Mouse (Mus musculus) brown adipose tissue, adult 24 weeks (tissue): ENCODE data around the gene Slc38a4. TPM values are rescaled to one million over a fixed set of nuclear protein-coding genes. Genes with fewer than 3 reads are reported as not detected.

Source experiments
- H3K27ac ChIP-seq: fragments of 200-500 bp; replicated peaks from 2 replicates; pipeline ENCODE4 v1.5.1; 2012; ENCODE audit warnings: low read depth, mild to moderate bottlenecking, low read length
- H3K4me1 ChIP-seq: fragments of 200-500 bp; 2 replicates; pipeline ENCODE4 v1.6.1; 2012; ENCODE audit warnings: low read length, mixed read lengths; ENCODE audit not compliant: control insufficient read depth, insufficient read depth, insufficient read length
- H3K4me3 ChIP-seq: fragments of 200-500 bp; 2 replicates; pipeline ENCODE4 v1.5.1; 2012; ENCODE audit warnings: low read depth, mild to moderate bottlenecking, low read length, moderate library complexity; ENCODE audit not compliant: insufficient read depth
- polyA plus RNA-seq: library from polyadenylated mRNA; stranded (reverse); fragments of >200 nt; gene quantifications from 2 replicates; pipeline ENCODE4 v1.2.4, GENCODE M21; 2012; ENCODE audit not compliant: missing spikeins, insufficient read depth, insufficient read length

Gene Slc38a4
- 0.75 and 1.4 TPM in 2 replicates for polyA plus RNA-seq

DNA sequence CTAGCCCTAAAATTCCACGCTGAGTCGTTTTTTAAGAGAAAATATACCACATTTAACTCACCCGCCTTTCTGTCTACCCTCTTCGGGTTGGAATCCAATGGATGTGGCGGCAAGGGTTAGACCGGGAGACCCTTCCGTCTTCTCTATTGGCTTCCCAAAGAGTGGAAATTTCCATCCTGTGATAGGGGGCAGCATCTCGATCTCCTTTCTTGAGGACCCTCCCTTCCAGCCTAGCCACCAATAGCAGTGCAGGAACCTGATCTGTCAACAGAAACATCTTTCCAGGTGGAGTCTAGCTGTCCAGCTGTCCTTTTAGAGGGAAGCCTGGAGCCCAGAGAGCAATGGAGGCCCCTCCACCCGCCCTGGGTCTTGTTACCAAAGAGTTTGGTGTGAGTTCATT lies at the start of gene Slc38a4:
Gene Slc38a4, minus strand, starts transcription at position 163 of the 400 bp plus-strand sequence.
- peak within 1 kb of the TSS; percentile 33; the same call in 1 of the 2 replicates for H3K4me3 ChIP-seq
- no peak within 1 kb of the TSS for H3K27ac ChIP-seq
- no peaks in the 10 kb centered on the region for H3K4me1 ChIP-seq

GRCm38 (mm10) chr15:97104889-97105391 lies 49.2 kb upstream of the Slc38a4 start:
- H3K27ac ChIP-seq, result no peak overlapping the region
- 0 out of 2 replicates have a peak, but pooled peaks cover 2% of the 10 kb centered on the region for H3K4me1 ChIP-seq
- no peak overlapping the region for H3K4me3 ChIP-seq

DNA sequence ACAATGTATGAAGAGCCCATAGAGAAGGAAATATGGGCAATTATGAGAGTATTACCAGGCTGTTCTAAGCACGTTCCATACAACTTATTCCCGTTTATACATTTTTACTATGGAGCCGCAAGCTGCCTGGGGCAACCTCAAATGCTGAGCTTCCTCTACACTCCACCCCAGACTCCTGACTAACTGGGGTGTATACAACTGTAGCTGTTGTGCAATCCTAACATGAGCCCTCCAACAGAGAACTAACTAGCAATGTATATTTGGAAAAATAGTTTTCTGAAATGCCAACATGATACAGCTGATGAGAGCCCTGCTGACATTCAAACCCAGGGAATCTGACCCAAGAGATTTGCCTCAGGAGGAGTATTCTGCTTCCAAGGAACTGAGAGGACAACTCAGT lies 48.3 kb upstream of the Slc38a4 start:
- Histone ChIP-seq H3K27ac (no peak overlapping the region), H3K4me1 (0 out of 2 replicates have a peak, but pooled peaks cover 2% of the 10 kb centered on the region), H3K4me3 (no peak overlapping the region)

DNA sequence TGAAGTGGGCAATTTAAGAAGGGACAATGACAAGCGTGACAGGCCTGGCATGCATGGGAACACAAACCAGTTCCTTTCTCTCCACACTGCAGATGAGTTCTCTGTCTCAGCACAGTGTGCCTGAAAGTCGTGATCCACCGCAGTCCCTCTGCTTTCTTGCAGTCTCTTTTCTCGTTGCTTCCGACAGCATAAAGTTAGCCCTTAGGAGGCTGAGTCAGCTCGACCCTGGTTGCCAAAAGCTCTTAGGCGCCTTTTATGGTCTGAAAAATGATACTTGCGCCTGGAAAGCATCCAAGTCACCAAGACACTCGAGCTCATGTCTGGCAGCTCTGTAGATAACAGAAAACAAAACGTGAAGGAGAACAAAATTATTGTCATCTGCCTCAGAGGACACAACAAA lies 47.1 kb upstream of the Slc38a4 start:
- Histone ChIP-seq H3K27ac (no peak overlapping the region), H3K4me1 (0 out of 2 replicates have a peak, but pooled peaks cover 2% of the 10 kb centered on the region), H3K4me3 (no peak overlapping the region)

- Histone ChIP-seq H3K27ac (no peak overlapping the region), H3K4me3 (no peak overlapping the region)
Measured at GRCm38 (mm10) chr15:97102181-97102580, 46.4 kb upstream of the Slc38a4 start.

DNA sequence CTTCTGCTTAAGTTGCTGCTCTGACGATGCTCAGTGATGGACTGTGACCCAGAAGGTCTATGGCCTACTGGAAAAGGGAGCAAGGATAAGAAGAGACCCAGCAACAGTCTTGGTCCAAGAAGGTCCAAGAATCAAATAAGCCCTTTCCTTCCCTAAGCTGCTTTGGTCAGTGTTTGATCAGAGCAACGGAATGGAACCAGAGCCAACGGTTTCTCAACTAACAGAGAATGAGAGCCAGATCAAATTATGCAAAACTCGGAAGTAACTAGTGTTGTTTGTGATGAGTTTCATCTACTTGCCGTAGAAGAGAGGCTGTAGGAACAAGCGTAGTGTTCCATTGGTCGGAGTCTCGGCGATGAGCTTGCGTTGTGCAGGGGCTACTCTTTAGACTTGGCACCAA lies 43.3 kb upstream of the Slc38a4 start:
- Histone ChIP-seq H3K4me1 (0 out of 2 replicates have a peak, but pooled peaks cover 2% of the 10 kb centered on the region), H3K27ac (no peak overlapping the region), H3K4me3 (no peak overlapping the region)

More at GRCm38 (mm10) chr15:97102181-97102580, 46.4 kb upstream of the Slc38a4 start:
- 0 out of 2 replicates have a peak, but pooled peaks cover 2% of the 10 kb centered on the region for H3K4me1 ChIP-seq

DNA sequence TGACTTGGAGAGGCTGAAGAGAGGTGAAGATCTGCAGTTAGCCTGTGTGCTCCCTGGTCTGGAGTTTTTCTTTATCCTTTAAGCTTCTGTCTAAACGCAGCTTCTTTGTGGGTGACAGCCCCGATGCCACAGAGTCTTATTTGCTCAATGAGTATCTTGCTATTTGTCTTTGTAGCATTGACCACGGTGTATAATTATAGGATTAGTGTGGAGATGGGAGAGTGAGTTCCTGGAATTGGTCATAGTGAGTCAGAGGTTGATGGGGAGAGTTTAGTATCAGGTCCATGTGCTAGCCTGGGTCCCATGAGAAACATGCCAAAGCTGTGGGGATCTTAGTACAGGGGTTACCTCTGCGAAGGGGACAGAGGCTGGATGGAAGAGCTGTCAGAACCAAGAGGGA lies 41.8 kb upstream of the Slc38a4 start:
- H3K4me3 ChIP-seq, result no peak overlapping the region

GRCm38 (mm10) chr15:97089526-97089925 lies 33.8 kb upstream of the Slc38a4 start:
- Histone ChIP-seq H3K4me1 (no peaks in the 10 kb centered on the region), H3K27ac (no peak overlapping the region), H3K4me3 (no peak overlapping the region)

More for the DNA sequence above, 41.8 kb upstream of the Slc38a4 start:
- Histone ChIP-seq H3K4me1 (0 out of 2 replicates have a peak, but pooled peaks cover under 1% of the 10 kb centered on the region), H3K27ac (no peak overlapping the region)

GRCm38 (mm10) chr15:97085833-97086232 lies 30.1 kb upstream of the Slc38a4 start:
- no peak overlapping the region for H3K4me3 ChIP-seq
- H3K27ac ChIP-seq, result no peak overlapping the region
- H3K4me1 ChIP-seq, result no peaks in the 10 kb centered on the region

- no peak overlapping the region for H3K27ac ChIP-seq
- no peaks in the 10 kb centered on the region for H3K4me1 ChIP-seq
- no peak overlapping the region for H3K4me3 ChIP-seq
Measured at GRCm38 (mm10) chr15:97077665-97078064, 21.9 kb upstream of the Slc38a4 start.

GRCm38 (mm10) chr15:97076092-97076491 lies 20.3 kb upstream of the Slc38a4 start:
- H3K4me3 ChIP-seq, result no peak overlapping the region
- H3K4me1 ChIP-seq, result no peaks in the 10 kb centered on the region
- no peak overlapping the region for H3K27ac ChIP-seq

DNA sequence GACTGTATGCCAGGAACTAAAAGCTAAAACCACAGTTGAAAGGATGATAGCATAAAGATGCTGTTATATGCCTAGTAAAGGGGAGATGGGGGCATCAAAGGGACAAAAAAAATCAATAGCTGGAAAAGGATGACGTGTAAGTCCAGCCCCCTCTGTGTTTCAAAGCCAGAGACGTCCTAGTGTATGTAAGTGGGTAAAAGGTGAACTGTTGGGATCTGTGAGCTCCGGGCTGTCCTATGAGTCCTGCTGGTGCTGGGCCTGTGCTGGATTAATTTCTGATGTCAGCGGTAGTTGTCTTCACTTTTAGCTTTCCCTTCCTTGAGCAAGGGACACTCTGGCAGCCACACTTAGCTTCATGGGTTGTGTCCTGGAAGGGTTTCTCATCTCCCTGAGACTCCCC lies 19.5 kb upstream of the Slc38a4 start:
- no peaks in the 10 kb centered on the region for H3K4me1 ChIP-seq
- H3K4me3 ChIP-seq, result no peak overlapping the region
- H3K27ac ChIP-seq, result no peak overlapping the region

DNA sequence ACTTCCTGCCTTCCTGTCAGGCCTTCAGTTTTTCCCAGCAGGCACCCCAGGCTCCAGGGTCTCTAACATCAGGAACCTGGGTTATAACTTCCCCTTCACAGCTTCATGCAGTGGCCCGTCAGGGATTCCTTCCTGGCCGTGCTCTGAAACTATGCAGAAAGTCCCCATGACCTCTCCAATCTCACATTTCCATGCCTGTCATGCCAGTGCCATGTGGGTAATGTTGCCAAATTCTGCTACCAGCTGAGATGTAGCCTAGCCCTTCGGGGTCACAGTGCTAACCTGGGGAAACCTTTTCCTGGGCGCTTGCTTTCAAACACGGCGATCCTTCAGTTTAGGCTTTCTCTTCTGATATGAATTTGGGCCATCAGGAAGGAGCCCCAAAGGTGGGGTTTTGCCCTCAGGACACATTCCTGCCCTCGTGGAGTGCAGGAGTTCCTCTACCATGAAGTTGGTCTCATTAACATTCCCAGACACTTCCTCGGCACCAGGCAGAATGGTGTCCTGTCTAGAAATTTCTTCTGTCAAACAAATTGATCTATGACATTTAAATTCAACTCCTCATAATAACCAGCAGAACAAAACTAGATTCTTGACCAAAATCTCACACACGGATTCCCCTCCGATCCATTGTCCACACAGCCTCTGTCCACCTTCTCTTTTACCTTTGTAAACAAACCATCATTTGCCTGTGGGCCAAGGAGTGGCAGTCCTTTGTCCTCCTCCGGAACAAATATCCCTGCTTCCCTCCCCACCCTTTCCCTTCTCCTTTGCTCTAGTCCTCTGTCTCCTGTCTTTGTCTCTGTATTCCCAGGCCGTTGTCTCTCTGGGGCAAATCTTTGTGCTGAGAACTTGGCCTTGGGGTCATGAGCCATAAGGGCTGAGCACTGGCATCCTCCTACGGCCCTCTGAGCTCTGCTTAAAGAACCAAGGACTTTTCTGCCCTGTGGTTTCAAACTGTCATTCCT lies 17.4 kb upstream of the Slc38a4 start:
- H3K27ac ChIP-seq, result no peak overlapping the region
- no peak overlapping the region for H3K4me3 ChIP-seq
- no peaks in the 10 kb centered on the region for H3K4me1 ChIP-seq

DNA sequence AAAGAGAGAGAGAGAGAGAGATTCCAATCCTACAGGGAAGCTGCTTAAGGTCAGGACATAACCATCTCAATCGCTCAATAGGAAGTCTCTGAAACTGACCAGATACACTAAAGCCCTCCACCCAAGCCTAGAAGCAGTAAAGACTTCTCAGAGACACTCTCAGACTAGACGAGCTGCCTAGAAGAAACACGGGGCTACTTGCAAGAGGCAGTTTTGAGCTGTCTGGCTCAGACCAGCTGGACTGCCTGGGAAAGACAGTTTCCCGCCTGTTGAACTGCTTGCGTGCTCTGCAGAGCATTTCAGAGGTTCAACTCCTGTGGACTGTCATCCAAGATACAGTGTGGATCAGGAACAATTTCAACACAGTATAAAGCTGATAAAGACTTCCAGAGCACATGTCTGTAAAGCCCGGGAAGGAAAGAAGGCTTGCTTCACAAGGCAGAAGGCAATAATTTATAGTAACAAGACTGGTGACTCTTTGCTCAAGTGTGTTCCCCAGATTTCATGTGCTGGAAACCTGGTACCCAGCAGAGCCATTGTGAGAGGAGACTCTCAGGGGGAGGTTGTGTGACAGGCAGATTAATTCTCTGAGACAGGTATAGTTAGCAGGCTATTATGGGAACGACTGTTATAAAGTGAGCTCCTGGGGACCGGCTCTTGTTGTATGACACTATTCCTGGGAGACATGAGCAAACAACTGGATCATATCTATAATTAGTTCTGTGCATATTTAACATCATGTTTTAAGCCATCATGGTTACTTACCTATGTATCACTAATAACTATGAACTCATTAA lies 11.8 kb upstream of the Slc38a4 start:
- no peak overlapping the region for H3K4me3 ChIP-seq
- H3K27ac ChIP-seq, result no peak overlapping the region
- no peaks in the 10 kb centered on the region for H3K4me1 ChIP-seq

GRCm38 (mm10) chr15:97066937-97067336 lies 11.2 kb upstream of the Slc38a4 start:
- Histone ChIP-seq H3K4me3 (no peak overlapping the region), H3K27ac (no peak overlapping the region), H3K4me1 (no peaks in the 10 kb centered on the region)
